Mouse (Mus musculus): Measurements from ENCODE around the gene Spsb1. TPM values are rescaled to one million over a fixed set of nuclear protein-coding genes. Genes with fewer than 3 reads are reported as not detected.

Gene Spsb1
- polyA plus RNA-seq, 1 experiment from 2014 or later, result 23.3 TPM

DNA sequence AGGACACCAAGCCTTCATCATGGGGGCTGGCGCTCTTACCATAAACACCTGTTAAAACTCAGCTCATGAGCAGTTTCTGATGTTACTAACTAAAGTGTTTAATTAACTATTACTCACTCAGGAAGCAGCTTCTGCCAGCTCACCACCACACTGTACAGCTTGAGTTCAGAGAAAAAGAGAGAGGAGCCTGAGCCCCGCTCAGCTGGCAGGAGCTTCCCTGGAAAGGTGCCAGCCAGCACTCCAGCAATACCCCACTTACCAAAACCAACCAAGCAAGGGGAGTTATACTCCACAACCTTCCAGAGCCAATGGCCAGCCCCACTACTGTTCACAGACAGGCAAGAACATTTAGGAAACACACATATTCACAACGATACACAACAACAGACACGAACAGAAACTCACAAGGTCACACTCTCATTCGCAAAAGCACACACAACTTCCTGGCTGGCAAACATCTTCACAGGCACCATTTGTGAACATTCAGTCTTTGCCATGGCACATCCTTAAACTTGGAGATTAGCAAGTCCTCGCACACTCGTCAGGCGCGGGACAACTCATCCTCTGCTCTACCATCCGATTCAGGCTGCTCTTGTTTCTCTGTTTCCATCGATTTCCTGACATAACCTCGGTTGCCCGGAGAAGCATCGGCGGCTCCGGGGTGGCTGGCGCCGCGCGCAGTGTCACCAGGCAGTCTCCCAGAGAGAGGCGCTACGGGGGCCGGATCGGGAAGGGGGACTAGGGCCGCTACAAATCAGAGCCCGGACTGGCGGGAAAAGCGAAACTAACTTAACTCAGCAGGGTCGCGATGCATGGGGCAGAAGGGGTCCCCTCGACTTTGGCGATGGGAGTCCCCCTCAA lies 992 bp downstream of the Spsb1 start:
- peak; percentile 58 for ATAC-seq
- no peak for TF ChIP-seq CTCF (IDR thresholded peaks at IDR 0.05)

DNA sequence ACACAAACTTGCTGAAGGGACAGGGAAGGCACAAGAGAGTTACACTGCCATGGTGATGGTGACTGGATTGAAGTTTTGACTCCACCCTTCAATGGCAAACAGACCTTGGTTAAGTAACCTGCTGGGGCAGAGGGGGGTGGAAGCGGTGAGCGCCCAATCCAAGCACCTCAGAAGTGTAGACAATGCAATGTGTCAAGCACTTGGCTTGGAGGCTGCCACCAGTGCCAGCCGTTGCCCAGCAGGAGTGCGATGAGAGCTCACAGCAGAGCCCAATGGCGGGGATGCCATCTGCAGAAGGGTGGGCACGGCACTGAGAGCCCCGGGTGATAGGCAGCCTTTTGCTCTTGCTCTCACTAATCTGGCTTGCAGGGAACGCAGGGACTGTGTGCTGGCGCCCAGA lies 2.6 kb downstream of the Spsb1 start:
- TF ChIP-seq CTCF (IDR thresholded peaks at IDR 0.05), result no peak
- DNase-seq (ENCODE audit: low read depth, low spot score) (no peak), ATAC-seq (no peak)
- in situ Hi-C loops (cut with MboI; ENCODE audit: low pct_unique_long_range_greater_than_20kb), result loop anchor here (10.0 kb wide), 1 partner anchor 107 kb away; no protein-coding TSS in a partner anchor
- CTCF ChIA-PET, result no interaction called here
- POLR2A ChIA-PET, result no interaction called here
- H3K27me3 ChIP-seq, result no peaks in the 10 kb centered on the region

More for the DNA sequence above, 992 bp downstream of the Spsb1 start:
- DNase-seq (ENCODE audit: low read depth, low spot score), result peak; percentile 80
- H3K27me3 ChIP-seq, result no peaks in the 10 kb centered on the region
- in situ Hi-C loops (cut with MboI; ENCODE audit: low pct_unique_long_range_greater_than_20kb), result loop anchor here (10.0 kb wide), 1 partner anchor 109 kb away; no protein-coding TSS in a partner anchor
- CTCF ChIA-PET, result no interaction called here
- POLR2A ChIA-PET, result interaction anchor here (1.7 kb wide), 1 partner anchor 107 kb away, joined by 7 read pairs; no protein-coding TSS in a partner anchor

DNA sequence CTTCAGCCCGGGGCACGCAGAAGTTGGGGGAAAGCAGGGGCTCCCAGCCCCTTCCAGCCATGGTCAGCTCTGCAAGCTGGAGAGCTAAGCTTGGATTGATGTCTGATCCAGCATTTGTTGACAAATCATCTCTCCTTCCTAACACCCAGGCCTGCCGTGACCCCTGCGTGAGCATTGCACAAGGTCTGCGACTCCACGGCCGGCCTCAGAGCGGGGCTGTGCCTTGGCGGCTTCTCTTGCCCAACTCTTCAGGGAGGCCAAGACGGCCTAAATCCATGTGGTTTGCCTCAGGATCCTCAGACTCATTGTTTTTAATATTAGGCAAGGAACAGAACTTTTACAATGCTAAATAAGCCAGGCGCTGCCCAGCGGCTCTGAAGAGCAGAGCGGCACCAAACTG lies 3.6 kb downstream of the Spsb1 start:
- CTCF ChIA-PET, result no interaction called here
- H3K27me3 ChIP-seq, result no peaks in the 10 kb centered on the region
- DNase-seq (ENCODE audit: low read depth, low spot score) (no peak), ATAC-seq (no peak)
- TF ChIP-seq CTCF (IDR thresholded peaks at IDR 0.05), result no peak
- POLR2A ChIA-PET, result no interaction called here
- in situ Hi-C loops (cut with MboI; ENCODE audit: low pct_unique_long_range_greater_than_20kb), result loop anchor here (10.0 kb wide), 1 partner anchor 106 kb away; no protein-coding TSS in a partner anchor

DNA sequence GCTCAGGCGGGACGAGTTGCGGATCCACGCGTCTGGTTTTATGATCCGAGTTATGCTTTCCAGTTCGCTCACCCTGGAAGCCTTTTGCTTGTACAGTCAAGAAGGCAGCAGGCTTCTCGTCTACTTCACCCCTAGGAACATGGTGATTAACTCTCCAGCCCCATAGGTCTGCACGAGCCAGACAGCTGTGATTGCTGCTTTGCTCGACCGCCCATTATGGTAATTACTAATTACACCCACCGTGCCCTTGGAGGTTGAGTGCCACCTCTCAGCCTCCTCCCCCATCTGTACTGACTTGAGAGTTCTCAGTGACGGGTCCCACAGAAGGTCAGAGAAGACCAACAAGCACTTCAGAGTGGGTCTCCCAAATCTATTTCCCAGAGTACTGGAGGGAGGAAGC lies 5.2 kb downstream of the Spsb1 start:
- no peaks in the 10 kb centered on the region for H3K27me3 ChIP-seq
- ChIA-PET CTCF (no interaction called here), POLR2A (interaction anchor here (1.2 kb wide), 1 partner anchor 133 kb away, joined by 3 read pairs; no protein-coding TSS in a partner anchor)
- DNase-seq (ENCODE audit: low read depth, low spot score), result no peak
- no peak for TF ChIP-seq CTCF (IDR thresholded peaks at IDR 0.05)
- in situ Hi-C loops (cut with MboI; ENCODE audit: low pct_unique_long_range_greater_than_20kb), result loop anchor here (10.0 kb wide), 1 partner anchor 105 kb away; no protein-coding TSS in a partner anchor
- no peak for ATAC-seq

DNA sequence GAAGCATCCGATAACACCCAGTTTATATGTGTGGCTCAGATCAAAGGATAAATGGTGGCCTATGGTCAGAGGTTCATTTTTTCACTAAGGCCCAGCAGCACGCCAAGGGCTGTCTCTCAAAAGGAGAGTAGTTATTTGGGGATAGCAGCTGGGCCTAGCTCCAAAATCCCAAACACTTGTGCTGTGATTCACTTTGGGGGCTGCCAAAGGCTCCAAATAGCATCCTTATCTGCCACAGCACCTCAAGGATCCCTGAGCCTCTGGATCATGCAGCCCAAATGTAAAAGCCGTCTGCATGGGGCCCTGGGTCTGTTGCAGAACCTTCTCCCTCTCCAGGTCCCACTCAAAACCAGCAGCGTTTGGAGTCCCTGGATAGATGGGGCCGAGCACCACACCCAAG lies 6.7 kb downstream of the Spsb1 start:
- ChIA-PET POLR2A (no interaction called here), CTCF (interaction anchor here (1.2 to 1.4 kb wide), 2 partner anchors 11 to 36 kb away, joined by 3 read pairs; no protein-coding TSS in a partner anchor)
- DNase-seq (ENCODE audit: low read depth, low spot score) (no peak), ATAC-seq (no peak)
- TF ChIP-seq CTCF (IDR thresholded peaks at IDR 0.05), result no peak
- H3K27me3 ChIP-seq, result no peaks in the 10 kb centered on the region
- in situ Hi-C loops (cut with MboI; ENCODE audit: low pct_unique_long_range_greater_than_20kb), result no loop called here

DNA sequence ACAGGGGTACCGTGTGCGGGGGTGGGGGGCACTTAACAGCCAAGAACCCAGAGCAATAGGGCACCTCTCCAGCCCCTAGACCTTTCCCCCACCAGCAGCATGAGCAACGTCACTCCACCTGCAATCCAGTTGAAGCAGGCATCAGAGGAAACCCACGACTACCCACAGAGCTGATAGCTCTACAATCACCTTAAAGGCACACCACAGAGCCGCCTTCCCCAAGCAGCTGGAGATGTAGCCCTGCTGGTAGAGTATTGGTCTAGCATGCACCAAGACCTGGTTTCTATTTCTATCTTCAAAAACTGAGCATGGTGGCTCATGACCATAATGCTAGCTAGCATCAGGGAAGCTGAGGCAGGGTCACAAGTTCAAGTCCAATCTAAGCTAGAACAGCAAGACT lies 7.4 kb downstream of the Spsb1 start:
- ATAC-seq, result no peak
- no peak for DNase-seq (ENCODE audit: low read depth, low spot score)
- ChIA-PET POLR2A (no interaction called here), CTCF (interaction anchor here (1.4 kb wide), 1 partner anchor 10 kb away, joined by 3 read pairs; no protein-coding TSS in a partner anchor)
- no peak for TF ChIP-seq CTCF (IDR thresholded peaks at IDR 0.05)
- no peaks in the 10 kb centered on the region for H3K27me3 ChIP-seq
- in situ Hi-C loops (cut with MboI; ENCODE audit: low pct_unique_long_range_greater_than_20kb), result no loop called here

DNA sequence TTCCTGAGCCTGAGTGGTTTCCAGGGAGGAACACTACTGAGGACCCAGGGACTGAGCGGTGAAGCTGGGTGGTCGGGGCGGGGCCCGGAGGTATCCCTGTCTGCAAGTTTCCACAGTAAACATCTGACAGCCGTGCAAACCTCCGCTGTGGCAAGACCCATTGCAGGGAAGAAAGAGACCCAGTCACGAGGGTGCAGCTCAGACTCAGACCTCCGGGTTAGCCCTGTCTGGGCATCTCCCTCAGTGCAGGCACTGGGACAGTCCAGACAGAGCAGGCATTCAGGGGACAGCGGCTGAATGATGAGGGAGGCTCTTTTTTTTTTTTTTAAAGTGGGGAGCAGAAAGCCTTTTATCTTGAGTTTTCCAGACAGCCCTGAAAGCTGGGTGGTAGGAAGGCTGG lies 9.6 kb downstream of the Spsb1 start:
- CTCF ChIA-PET, result no interaction called here
- no peak for TF ChIP-seq CTCF (IDR thresholded peaks at IDR 0.05)

DNA sequence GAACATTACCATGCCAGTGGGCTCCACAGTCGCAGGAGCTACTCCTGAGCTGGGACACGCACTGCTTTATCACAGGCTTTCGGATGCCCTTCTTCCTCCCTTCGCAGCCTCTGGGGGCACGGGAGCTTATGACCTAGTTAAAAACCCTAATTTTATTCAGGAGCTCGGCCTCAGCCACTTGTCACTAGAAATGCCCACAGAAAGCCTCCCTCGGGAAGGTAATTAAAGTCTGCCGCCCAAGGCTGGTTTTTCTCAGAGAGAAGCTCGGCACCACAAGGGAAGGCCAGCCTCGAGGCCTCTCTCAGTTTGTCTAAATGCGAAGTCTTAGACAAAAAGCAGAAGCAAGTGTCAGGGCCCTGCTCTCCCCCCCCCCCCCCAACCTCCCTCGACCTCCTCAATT lies 10.6 kb downstream of the Spsb1 start:
- POLR2A ChIA-PET, result interaction anchor here (0.6 kb wide), 1 partner anchor 80 kb away, joined by 3 read pairs; no protein-coding TSS in a partner anchor
- in situ Hi-C loops (cut with MboI; ENCODE audit: low pct_unique_long_range_greater_than_20kb), result no loop called here
- DNase-seq (ENCODE audit: low read depth, low spot score), result no peak
- TF ChIP-seq CTCF (IDR thresholded peaks at IDR 0.05), result no peak
- CTCF ChIA-PET, result no interaction called here
- no peak for ATAC-seq
- no peaks in the 10 kb centered on the region for H3K27me3 ChIP-seq

More for the DNA sequence above, 9.6 kb downstream of the Spsb1 start:
- in situ Hi-C loops (cut with MboI; ENCODE audit: low pct_unique_long_range_greater_than_20kb), result no loop called here
- H3K27me3 ChIP-seq, result no peaks in the 10 kb centered on the region
- POLR2A ChIA-PET, result no interaction called here
- ATAC-seq, result no peak
- no peak for DNase-seq (ENCODE audit: low read depth, low spot score)

DNA sequence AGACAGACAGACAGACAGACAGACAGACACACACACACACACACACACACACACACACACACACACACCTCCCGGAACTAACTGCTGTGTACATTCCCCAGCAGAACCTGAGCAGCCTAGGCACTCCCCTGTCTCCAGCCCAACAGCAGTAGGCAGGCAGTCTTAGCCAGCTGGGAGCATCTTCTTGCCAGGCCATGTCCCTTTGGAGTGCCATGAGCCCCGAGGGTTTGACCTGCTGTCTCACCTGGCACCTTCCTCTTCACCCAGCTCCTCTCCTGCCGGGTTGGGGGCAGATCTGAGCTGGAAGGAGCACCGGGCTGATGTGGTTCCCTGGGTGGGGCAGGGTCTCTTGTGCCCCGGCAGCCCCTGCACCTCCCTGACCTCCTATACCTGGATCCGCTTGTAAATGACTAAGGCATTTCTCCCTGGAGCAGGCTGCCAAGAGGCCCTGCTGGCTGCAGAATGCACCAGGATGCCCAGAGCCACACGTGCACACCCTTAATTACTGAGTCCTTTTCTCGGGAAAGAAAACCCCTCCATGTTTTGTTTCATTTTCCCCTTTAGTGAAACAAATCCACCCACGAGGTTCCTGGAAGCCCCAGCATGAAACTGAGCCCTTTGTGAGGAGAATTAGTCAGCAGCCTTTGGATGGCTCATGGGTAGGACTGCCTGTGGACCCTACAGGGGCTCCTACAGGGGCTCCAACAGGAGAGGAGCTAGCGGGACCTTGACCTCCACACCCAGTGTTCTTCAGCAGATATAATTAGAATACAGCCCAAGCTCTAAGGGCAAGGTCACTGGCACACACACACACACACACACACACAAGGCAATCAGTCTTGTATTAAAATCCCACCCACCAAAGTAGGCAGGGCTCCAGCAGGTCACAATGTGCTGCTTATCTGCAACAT lies 11.8 kb downstream of the Spsb1 start:
- no peak for ATAC-seq
- TF ChIP-seq CTCF (IDR thresholded peaks at IDR 0.05), result no peak
- no peak for DNase-seq (ENCODE audit: low read depth, low spot score)
- no peaks in the 10 kb centered on the region for H3K27me3 ChIP-seq
- in situ Hi-C loops (cut with MboI; ENCODE audit: low pct_unique_long_range_greater_than_20kb), result no loop called here
- ChIA-PET POLR2A (interaction anchor here (1.3 kb wide), 1 partner anchor 13 kb away, joined by 3 read pairs; no protein-coding TSS in a partner anchor), CTCF (interaction anchor here (1.1 kb wide), 1 partner anchor 15 kb away, joined by 5 read pairs; no protein-coding TSS in a partner anchor)

DNA sequence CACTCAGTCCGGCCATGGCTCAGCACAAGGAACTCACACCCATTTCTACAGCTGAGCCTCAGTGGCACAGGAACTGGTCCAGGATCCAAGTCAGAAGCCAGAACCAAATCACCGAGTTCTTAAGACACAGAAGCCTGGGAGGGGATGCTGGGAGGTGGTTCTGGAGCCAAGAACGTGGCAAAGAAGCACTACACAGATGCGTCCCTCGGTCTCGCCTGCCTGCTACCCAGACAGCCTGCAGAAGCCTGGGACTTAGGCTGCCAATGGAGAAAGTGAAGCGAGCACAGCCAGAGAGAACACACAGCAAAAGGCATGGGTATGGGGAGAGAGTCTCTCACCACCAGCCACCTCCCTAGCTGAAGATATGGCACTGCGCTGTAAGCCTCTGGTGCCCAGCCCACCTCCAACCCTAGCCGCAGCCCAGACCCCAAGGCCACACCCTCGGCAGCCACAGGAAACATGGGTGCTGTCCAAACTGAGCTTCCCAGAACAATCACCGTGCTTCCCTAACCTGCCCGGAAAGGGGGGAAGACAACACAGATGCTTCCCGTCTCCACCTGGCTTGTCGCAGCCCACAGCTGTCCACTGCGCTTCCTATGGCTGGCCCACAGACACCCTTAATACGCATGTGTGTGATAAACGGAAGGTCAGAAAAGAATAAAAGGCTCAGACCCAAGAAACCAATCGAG lies 13.6 kb downstream of the Spsb1 start:
- ATAC-seq (no peak), DNase-seq (ENCODE audit: low read depth, low spot score) (no peak)
- POLR2A ChIA-PET, result no interaction called here
- no peak for TF ChIP-seq CTCF (IDR thresholded peaks at IDR 0.05)
- in situ Hi-C loops (cut with MboI; ENCODE audit: low pct_unique_long_range_greater_than_20kb), result no loop called here
- no peaks in the 10 kb centered on the region for H3K27me3 ChIP-seq
- CTCF ChIA-PET, result no interaction called here
